Mouse (Mus musculus) fibroblast of lung, adult 2 months (primary cell): Measurements from ENCODE around the gene Lsm6.
"Not testable (repeated sequence)": the region's sequence is repeated elsewhere in the genome, so short reads cannot be mapped to it uniquely, and the experiment has no call there.

Experiments used
- DNase-seq: peaks from one replicate; pipeline ENCODE4 v3.0.0-alpha.2; 2011; ENCODE audit warnings: low read depth

Gene Lsm6

DNA sequence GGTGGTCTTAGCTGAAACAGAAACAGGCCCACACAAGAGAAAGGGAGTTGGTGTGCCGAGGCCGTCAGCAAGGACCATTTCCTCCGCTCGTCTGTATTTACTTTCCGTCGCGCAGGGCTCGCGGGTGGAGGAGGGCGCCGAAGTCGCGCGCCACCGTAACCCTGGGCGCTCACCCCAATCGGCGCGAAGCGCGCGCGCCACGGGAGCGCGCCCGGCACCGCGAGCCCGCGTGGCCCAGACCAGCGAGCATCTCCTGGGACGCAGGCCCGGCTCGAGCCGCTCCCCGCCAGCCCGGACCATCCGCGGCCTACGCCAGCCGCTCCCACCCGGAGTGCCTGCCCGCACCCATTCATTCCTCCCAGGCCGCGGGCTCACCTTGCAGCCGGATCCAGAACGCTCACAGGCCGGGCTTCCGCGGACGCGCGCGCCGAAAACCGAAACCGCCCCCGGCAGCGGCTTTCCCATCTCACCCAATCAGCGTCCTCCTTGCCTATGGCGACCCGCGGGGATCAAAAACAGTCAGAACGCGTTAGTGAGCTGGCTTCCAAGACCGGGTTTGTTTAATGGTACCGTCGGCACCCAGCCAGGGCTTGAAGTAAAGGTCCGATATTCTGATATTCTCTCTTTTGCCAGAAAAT is at the start of gene Lsm6:
Gene Lsm6 (minus strand): TSS at position 468 of the 638 bp plus-strand sequence.
- peak; percentile 90 for DNase-seq

DNA sequence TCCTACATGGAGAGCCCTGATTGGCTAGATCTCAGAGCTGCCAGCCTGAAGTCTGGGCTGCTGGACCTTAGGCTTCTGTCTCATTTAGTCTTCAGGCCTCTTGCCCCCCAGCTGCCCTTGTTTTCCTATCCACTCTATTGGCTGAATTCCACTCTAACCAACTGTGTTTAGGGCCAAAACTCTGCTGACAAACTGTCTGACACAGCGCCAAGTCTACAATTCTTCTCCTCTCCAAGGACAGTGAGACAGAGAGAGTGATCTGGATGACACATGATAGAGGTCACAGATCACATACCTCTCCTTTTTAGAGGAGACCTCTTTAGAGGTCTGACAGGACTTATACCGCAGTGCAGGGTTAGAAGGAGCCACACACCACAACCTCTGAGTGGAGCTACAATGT is 46.1 kb upstream of the Lsm6 start:
- DNase-seq, result no peak

DNA sequence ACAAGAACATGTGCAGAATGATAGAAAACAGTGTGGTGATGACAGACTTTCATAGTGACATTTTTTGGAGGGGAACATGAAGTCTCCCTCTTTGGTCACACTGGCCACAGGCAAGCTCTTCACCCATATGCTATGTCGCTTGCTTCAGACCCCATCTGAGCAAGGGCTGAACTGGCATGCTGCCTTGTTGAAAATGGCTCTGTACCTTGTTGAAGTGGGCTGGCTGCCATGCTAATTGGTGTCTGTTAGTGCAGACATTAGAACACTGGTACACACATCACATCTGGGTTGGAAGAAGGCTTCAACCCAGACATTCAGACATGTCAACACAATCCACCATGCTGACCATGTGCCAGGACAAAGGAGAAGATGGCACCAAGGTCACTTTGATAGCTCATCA is 42.1 kb upstream of the Lsm6 start:
- no peak for DNase-seq

DNA sequence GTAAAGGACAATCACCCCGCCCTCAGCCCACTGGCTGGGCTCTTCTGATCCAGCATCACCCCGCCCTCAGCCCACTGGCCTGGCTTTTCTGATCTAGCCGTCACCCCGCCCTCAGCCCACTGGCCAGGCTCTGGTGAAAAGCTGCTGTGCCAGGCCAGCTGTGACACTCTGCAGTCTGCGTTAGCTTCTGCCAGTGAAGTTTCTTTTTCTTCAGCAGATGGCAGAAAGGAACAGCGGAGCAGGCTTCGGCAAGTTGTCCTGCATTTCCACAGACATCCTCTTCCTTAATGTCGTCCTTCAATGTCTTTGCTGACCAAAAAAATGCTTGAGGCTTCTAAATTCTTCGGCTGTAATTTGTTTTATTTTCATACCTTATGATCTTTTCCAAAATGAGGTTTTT is 41.1 kb upstream of the Lsm6 start:
- no peak for DNase-seq

DNA sequence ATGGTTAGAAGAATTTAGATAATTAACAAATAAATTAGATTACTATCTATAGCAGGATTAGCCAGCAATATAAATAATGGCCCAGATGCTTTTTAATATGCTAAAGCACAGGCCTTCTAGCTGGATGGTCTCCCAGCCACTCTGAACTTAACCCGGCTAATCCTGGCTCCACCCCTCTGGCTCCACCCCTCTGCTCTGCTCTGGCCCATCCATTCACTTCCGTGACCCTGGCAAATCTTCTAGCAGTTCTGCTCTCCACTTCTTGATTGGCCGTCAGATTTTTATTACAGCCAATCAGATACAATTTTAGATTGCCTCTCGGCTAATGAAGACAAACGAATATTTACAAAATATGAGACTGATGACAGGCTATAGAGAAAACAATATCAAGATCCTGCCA is 39.8 kb upstream of the Lsm6 start:
- no peak for DNase-seq

DNA sequence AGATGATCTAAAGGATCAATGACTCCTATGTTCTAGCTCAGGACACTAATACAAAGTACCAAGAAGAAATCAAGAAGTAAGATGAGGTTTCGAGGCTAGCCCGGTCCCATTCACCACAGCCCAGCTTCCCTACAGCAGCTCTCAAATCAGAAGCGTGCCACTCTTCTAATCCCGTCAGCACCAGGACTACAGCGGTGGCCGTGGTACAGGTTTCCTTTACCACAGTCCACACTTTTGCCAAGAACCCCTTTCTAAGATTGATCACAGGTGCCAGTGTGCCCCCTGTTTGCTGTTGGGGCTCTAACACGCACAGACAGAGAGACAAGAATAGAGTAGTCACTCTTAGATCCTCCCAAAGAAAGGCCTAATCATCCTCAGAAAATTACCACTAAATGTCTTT is 36.5 kb upstream of the Lsm6 start:
- no peak for DNase-seq

DNA sequence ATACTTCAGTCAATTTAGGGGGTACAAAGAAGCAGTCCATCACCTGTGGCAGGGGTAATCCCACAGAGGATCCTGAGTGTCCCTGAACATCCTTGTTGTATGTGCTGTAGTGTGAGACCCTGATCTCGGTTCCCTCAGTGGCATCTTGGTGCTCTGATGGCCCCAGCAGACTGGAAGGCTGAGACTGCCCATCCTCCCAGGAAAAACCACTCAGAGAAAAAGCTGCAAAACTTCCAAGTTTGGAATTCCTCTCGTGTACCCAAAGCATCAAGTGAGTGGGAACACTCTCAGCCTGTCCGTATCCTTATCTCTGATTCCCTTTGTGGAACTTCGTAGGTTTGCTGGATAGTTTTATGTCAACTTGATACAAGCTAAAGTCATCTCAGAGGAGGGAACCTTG is 31.3 kb upstream of the Lsm6 start:
- DNase-seq, result no peak

DNA sequence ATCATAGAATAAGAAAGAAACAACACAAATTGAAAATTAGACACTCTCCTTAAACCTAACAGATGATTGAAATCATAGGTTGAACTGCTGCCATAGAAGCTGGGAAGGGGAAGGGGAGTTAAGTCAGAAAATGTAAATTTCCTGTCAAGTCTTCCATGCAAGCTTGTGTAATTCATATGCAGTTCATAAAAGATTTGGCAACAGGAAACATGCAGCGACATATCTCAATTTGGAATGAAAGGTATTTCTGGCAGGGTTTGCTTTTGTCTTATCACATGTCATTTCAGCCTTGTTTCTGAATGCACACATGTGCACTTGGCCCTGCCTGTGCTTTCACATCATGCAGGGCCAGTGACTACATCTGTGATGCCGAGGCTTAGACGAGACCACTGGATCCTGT is 26.3 kb upstream of the Lsm6 start:
- DNase-seq, result no peak

DNA sequence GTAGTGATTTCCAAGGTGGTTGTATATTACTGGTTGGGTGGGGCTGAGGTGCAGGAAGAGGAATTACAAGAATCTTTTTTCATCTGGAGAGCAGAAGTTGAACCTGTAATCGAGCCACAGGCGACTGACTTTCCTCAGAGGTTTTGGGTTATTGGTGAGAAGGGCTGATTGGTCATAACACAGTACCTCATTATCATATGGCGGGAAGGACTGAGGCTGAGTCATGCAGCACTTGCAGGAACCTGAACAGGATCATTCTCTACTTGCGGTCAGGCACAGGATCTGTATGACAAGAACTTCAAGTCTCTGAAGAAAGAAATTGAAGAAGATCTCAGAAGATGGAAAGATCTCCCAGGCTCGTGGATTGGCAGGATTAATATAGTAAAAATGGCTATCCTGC is 23.6 kb upstream of the Lsm6 start:
- no peak for DNase-seq

DNA sequence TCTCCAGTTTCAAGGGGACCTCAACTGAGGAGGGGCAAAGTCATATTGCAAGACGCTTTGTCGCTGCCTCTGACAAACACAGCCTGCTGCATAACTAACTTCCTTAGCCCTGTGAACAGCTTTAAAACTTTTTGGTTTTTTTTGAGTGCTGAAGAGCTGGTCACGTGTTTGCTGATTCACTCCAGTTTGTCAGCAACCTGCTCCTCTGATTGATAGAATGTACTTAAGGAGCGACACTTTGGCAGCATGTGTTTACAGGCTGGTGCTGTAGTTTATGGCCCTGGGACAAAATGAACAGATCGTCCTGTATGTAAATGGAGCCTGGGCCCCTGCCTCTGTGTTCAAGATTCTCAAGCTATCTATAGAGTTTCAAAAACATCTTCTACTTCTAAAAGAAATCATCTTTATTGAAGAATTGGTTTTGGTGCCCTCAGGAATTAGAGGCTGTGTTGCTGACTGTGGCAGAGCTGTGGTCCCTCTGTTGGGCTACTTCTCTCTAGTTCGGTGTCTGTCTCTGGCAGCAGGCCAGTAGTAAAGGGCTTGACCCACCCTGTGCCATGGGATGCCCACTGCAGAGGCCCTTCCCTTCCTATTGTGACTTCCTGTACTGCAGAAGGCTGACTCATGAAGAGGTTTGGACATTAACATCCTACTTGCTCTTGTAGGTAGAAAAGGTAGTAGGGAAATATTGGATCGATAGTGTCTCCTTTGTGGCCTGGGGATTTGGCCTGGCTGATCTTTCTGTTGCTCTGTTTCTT is 17.9 kb upstream of the Lsm6 start:
- no peak for DNase-seq

DNA sequence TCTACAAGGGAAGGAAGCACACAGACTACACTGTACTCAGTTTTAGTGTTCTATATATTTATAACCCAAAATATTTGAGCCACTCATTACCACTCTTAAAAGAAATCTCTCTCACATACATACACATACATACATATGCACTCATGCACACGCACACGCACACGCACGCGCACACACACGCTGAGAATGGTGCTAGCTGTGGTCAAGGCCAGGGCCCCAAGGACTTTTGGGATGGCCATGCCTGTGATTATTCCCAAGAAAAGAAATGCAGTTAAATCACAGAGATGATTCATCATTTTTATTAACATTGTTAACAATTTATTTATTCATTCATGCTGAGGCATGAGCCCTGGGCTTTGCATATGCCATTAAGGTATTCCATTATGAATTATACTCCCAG is 15.2 kb upstream of the Lsm6 start:
- no peak for DNase-seq

DNA sequence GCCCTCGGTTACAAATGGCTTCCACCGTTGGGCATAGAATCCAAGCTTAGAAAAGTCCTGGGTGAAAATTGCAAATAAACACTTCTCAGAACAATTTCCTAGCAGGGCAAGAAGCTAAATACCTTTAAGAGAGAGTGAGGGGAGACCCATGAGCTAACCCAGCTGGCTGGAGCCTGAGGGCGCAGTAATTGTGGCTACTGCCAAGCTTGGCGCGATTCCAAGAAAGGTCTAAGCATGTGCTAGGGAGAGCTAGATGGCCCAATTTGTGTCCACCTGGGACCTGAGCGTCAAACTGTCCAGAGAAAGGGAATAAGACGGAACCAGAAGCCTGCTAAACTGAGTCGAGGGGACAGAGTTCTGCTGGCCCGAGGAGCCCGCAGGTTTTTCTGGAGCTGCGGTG is 7.5 kb upstream of the Lsm6 start:
- DNase-seq, result no peak

DNA sequence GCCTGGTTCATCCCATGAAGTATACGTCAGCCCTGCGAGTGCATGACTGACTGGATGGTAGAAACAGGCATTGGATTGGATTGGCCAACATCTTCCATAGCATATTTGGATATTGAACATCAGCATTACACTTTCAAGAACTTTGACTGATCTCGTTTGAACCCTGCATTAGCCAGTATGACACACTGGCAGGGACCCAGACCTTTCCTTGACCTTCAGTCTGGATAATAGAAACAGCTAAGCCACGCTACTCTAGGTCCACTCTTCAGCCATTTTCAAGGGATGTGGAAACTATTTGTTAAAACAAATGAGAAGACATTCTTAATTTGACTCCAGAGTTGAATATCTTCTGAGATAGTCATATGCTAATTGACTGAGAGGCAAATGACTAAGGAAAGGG is 3.6 kb upstream of the Lsm6 start:
- DNase-seq, result no peak

DNA sequence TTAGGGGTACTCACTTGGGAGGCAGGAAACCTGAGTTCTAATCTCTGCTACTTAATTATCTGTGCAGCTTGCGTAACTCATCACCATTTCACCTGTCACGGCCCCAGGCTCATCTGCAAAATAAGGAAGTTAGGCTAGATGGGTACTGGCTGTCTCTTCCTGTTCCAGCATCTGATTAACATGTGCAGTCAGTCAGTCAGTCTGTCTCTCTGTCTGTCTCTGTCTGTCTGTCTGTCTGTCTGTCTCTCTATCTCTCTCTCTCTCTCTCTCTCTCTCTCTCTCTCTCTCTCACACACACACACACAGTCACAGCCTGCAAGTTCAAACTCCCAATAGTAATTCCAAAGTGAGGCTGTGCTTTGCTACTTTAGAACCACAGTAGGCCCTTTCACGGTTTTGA is 967 bp downstream of the Lsm6 start:
- not testable (repeated sequence) for DNase-seq

DNA sequence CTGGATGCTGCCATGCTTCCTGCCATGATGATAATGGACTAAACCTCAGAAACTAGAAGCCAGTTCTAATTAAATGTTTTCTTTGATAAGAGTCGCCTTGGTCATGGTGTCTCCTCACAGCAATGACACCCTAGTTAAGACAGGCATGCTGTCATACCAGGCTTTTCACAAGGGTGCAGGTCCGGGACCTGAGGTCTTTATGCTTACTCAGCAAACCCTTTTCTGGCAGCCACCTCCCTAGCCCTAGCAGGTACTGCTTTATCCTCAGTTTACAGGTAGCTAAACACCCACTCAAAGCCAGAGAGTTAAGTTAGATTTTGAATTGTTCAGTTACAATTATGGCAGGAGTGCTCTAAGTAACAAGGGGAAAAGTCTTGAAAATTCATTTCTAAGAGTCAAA is 6.2 kb downstream of the Lsm6 start:
- DNase-seq, result no peak

DNA sequence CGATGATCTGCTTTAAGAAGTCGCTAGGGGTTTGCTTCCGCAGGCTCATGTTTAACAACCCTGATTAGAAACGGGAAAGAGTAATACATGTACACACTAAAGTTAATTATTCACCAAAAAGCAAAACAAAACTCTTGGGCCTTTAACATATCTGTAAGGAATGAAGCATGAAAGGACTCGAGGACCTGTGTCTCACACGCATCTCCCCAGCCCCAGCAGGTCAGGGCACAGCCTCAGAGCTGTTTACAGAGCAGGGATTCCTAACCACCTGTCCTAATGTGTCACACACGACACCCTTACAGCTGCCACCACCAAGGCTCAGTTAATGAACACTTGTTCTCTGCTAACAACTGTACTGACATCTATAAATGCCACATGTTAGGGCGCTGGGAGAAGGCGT is 7.9 kb downstream of the Lsm6 start:
- no peak for DNase-seq

DNA sequence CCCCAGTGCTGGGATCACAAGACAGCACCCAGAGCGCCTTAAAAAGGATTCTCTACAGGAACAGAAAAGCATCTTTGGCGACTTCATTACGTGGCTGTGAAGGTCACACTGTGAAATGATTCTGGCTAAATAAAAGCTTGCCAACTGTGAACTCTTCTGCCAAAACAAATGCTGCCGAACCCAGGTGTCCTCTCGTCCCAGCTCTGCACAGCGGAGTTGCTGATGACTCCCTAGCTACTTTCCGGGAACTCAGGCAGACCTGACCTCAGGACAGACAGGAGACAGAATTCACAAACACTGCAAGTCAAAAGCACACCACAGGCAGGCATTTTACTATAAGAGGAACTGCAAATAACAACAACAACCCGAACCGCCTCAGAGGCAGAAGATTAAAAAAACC is 8.5 kb downstream of the Lsm6 start:
- no peak for DNase-seq

DNA sequence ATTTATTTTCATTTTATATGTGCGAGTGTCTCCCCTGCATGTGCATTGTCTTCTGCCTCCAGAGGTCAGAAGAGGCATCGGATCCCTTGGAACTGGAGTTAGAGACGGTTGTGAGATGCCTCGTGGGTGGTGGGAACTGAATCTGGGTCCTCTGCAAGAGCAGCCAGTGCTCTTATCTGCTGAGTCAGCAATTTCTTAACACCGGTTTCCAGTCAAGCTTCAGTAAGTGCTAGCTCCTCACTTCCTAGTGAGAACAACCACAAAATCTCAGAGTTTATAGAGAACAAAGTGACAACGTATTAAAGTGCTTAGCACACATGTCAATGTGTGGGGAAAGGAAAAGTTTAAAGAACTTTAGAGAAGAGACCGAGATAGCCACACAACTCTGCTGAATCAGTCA is 9.2 kb downstream of the Lsm6 start:
- no peak for DNase-seq

DNA sequence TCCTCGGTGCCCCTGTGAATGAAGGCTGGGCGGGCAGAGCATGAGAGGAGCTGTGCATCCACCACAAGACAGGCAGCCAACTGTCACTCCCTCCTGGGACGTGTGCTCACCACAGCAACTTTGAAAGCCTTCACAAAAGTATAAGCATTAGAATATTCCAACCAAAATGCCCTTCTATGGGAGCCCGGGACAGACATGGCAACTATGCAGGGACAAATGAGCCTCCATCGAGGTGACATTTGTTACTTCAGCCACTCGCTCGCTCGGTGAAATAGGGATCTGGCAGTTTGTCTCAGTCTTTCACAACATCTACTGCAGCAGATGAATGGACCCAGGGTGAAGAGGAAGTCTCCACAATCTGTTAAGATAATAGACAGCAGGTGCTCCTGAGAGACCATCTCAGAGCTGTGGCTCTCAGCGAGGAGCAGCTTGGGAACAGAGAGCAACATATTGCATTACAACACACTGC is 10.7 kb downstream of the Lsm6 start:
- no peak for DNase-seq

DNA sequence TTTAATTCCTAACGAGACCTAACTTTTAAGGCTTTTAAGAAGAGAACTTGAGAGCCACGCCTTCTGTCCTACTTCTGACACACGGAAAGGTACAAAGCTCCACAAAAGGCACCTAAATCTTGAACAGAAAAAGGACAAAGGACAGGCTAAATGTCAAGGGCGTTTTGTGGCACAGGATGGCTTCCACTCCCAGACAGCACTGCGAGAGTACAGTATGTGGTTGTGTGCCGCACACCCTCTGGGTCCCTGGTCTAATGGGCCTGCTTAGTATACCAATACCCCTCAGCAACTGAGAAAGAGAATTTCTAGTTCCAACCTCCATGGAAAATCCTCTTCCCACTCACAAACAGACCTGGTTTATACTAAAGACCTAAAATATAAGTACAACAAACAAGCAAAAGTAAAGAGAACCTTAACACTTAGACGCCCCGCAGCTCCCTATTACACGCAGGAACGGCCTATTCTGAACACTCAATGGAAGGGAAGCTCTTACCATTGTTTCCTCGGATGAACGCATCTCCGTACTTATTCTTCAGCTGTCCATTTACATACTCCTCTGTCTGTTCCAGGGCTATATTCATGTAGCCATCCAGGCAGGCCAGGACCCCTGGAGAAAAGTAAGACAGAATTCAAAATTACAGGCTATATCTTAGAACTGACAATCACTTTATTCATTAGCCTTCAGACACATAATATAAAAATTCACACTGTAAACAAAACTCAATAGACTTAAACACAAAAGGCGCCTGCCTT is 11.3 kb downstream of the Lsm6 start:
- DNase-seq, result no peak

DNA sequence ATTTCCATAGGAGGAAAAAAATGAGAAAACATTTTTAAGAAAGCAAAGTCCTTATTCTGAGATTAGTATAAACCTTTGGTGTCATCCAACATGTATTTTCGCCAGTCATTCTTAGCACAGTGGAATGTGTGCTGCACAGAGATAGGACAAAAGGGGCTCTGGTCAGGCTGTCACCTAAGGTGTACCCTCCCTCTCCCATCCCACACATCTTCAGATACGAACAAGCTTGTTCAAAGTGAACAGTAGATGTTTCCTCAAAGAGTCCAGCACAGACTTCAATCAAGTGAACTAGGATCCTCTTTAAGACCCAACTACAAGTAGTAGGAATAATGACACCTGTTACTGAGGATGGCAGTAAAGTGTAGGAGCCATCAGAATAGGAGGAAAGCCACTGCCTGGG is 12.1 kb downstream of the Lsm6 start:
- DNase-seq, result no peak

DNA sequence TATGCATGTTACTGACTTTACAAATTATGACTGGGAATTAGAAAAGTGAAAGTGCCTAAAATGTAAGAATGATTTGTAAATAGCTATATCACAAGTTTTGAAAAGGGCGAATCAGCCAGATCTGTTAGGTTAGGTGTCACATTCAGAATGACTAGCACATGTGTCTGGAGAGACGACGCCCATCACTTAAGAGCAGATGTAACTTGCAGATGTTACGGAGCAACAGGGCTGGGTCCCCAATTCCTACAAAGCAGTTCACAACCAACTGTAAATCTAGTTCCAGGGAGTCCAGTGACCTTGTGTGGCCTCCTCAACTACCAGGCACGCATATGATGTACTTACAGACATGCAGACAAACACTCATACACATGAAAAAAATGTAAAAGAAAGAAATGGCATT is 12.5 kb downstream of the Lsm6 start:
- no peak for DNase-seq

DNA sequence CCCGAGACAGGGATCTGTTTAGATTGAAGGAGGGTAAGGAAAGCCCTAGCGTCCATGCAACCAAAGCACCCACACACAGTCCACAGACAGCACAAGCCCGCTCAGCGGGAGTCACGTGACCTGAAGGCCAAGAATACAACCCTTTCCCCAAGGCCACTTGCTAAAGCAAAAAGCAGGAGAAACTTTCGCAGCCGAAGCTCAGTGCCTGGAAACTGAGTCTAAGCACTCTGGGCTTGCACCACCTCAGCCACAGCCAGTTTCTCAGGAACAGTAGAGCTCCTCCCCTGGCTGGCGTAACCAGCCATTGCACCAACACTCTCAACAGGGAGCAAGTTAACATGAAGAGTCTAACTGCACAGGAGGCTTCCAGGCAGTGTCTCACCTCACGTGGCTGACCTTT is 13.7 kb downstream of the Lsm6 start:
- DNase-seq, result no peak
